Mouse (Mus musculus) liver, embryonic 15.5 days (tissue): ENCODE measurements around the gene Vash2. TPM values are rescaled to one million over a fixed set of nuclear protein-coding genes. Genes with fewer than 3 reads are reported as not detected.
"Not testable (repeated sequence)": the region's sequence is repeated elsewhere in the genome, so short reads cannot be mapped to it uniquely, and the experiment has no call there.

Experiments used
- ATAC-seq: fragments of 200-750 bp; cut with Nextera tagmentation; 2 replicates; pipeline ENCODE4 v1.8.0; 2017; ENCODE audit warnings: moderate number of reproducible peaks, mild to moderate bottlenecking, moderate library complexity; ENCODE audit not compliant: insufficient read depth
- H3K27ac ChIP-seq: fragments of 300-500 bp; sonication (generic); replicated peaks from 2 replicates; pipeline ENCODE4 v1.5.1; 2015; ENCODE audit warnings: mild to moderate bottlenecking, inconsistent platforms
- H3K27me3 ChIP-seq: fragments of 300-500 bp; sonication (generic); 2 replicates; pipeline ENCODE4 v1.6.1; 2015; ENCODE audit warnings: mild to moderate bottlenecking, inconsistent platforms
- H3K36me3 ChIP-seq: fragments of 300-500 bp; sonication (generic); replicated peaks from 2 replicates; pipeline ENCODE4 v1.6.1; 2015; ENCODE audit warnings: moderate library complexity, mild to moderate bottlenecking, inconsistent platforms
- H3K4me1 ChIP-seq: fragments of 300-500 bp; sonication (generic); replicated peaks from 2 replicates; pipeline ENCODE4 v1.6.1; 2015; ENCODE audit warnings: inconsistent platforms
- H3K4me2 ChIP-seq: fragments of 300-500 bp; sonication (generic); 2 replicates; pipeline ENCODE4 v1.6.1; 2015; ENCODE audit warnings: moderate library complexity, mild to moderate bottlenecking, inconsistent platforms
- H3K4me3 ChIP-seq: fragments of 300-500 bp; sonication (generic); replicated peaks from 2 replicates; pipeline ENCODE4 v1.5.1; 2015; ENCODE audit warnings: mild to moderate bottlenecking, inconsistent platforms
- H3K9ac ChIP-seq: fragments of 300-500 bp; sonication (generic); 2 replicates; pipeline ENCODE4 v1.6.1; 2015; ENCODE audit warnings: moderate library complexity, mild to moderate bottlenecking, inconsistent platforms
- H3K9me3 ChIP-seq: fragments of 300-500 bp; sonication (generic); replicated peaks from 2 replicates; pipeline ENCODE4 v1.6.1; 2016; ENCODE audit warnings: inconsistent platforms
- WGBS: fragments of 180-500 bp; shearing (Covaris S2); methylation state at CpG from one replicate; pipeline ENCODE4 v1.1.7; 2015; ENCODE audit warnings: mixed read lengths; ENCODE audit not compliant: insufficient replicate concordance; 5-methylcytosine and 5-hydroxymethylcytosine counted together
- polyA plus RNA-seq: library from polyadenylated mRNA; unstranded; fragments of >200 nt; fragmentation: Nextera tagmentation; extraction: Ambion mirVana; gene quantifications from 2 replicates; pipeline ENCODE4 v1.2.1, GENCODE M21; 2015

The Vash2 gene
- polyA plus RNA-seq, 1 experiment from 2014 or later: 1.2 TPM

DNA sequence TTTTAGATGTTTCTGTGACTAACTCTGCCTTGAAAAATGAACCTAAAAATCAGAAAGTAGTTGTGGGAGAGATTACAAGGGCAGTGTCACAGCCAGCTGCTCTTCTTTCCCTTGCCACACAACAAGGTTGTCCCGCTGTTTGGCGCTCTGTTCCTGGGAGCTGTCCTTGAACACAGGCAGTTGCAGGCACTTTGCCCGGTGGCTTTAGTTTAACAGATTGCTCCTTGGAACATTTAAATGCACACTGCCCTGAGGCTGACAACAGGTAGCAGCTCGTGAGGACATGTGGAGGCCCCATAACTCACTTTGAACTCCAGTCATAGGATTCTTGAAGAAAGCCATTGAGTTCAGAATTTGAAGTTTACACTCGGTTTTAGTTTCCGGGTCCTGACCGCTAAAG, 30.7 kb downstream of the Vash2 start:
- peaks cover 20% of the 10 kb centered on the region for H3K36me3 ChIP-seq
- no peak overlapping the region for H3K27ac ChIP-seq
- H3K4me3 ChIP-seq: no peak overlapping the region
- H3K4me2 ChIP-seq: no peak overlapping the region
- no peaks in the 10 kb centered on the region for H3K27me3 ChIP-seq
- H3K9me3 ChIP-seq: no peaks in the 10 kb centered on the region
- H3K4me1 ChIP-seq: no peaks in the 10 kb centered on the region
- no peak overlapping the region for H3K9ac ChIP-seq
- 78% methylated on average over 7 of the region's 7 CpGs for WGBS
- no peak for ATAC-seq

DNA sequence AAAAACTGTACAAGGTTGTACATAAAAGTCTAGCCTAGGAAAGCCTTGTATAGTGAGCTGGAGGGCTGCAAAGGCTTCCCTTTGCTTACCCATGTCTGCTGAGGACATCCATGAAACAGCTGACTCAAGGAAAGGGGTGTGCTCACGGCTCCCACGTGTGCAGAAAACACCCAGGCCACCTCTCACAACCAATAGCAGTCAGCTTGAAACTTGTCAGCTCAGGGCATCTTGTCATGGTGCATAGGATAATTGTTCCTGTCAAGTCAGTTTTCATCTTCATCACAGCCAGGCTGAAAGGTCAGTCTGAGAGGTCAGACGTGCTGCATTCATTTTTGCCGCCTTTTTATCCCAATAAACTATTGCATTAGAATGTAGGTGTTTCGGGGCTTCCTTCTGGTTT, 31.1 kb downstream of the Vash2 start:
- no peak overlapping the region for H3K4me3 ChIP-seq
- no peaks in the 10 kb centered on the region for H3K27me3 ChIP-seq
- peaks cover 25% of the 10 kb centered on the region for H3K36me3 ChIP-seq
- no peak overlapping the region for H3K9ac ChIP-seq
- 78% methylated on average over 5 of the region's 5 CpGs for WGBS
- no peak for ATAC-seq
- H3K9me3 ChIP-seq: no peaks in the 10 kb centered on the region
- no peak overlapping the region for H3K4me2 ChIP-seq
- no peak overlapping the region for H3K27ac ChIP-seq
- H3K4me1 ChIP-seq: no peaks in the 10 kb centered on the region

DNA sequence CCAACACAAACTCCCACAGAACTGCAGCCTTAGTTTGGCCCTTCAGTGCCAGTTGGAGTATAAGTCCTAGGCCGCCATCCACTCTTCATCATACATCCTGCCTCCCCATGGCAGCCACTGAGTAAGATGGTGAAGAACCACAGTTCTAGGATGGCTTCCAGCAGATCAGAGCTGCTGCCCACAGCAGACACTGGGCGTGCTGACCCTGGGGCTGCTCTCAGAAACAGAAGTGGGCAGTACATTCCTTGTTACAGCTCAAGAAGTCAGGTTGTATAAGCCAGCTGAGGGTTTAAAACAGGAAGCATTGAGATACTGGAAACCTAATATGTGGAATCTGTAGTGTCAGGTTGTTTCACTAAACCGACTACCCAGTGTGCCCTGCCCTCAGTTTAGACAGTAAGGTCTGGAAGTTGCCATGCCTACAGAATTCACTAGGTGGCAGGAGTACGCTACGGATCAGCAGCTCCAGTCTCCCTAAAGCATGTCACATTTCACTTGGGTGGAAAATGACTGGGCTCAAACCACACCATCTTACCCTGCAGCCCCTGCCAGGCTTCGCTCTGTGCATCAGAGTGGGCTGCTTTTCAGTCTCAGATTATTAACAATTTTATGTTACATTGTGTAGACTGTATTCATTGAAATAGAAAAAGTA, 34.9 kb downstream of the Vash2 start:
- H3K4me2 ChIP-seq: no peak overlapping the region
- H3K27ac ChIP-seq: no peak overlapping the region
- no peak for ATAC-seq
- WGBS: 47% methylated on average over 6 of the region's 6 CpGs
- no peak overlapping the region for H3K4me3 ChIP-seq
- H3K9me3 ChIP-seq: no peaks in the 10 kb centered on the region
- H3K27me3 ChIP-seq: no peaks in the 10 kb centered on the region
- no peaks in the 10 kb centered on the region for H3K4me1 ChIP-seq
- peaks cover 62% of the 10 kb centered on the region for H3K36me3 ChIP-seq
- no peak overlapping the region for H3K9ac ChIP-seq

DNA sequence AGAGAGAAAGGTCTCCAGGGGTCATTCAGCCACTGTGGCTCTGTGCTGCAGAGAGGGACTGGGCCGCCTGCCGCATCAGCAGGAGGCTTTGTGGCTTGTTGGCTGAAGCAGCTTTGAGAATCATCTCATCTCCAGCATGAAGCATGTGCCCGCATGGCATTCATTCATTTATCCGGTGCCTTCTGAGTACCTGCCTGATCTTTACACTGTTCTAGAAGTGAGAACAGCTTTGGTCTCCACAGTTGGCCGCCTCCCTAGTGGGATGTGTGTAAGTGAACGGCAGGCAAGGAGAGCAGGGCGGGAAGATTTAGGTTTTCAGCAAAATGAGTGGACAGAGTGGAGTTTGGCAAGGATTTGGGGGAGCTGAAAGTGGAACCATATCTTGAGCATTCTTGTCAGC, 39.3 kb downstream of the Vash2 start:
- Histone ChIP-seq H3K27me3 (no peaks in the 10 kb centered on the region), H3K4me3 (no peak overlapping the region), H3K9me3 (no peaks in the 10 kb centered on the region), H3K4me2 (no peak overlapping the region), H3K4me1 (no peaks in the 10 kb centered on the region), H3K36me3 (peaks cover 84% of the 10 kb centered on the region), H3K27ac (no peak overlapping the region), H3K9ac (no peak overlapping the region)
- no peak for ATAC-seq
- 79% methylated on average over 7 of the region's 7 CpGs for WGBS

DNA sequence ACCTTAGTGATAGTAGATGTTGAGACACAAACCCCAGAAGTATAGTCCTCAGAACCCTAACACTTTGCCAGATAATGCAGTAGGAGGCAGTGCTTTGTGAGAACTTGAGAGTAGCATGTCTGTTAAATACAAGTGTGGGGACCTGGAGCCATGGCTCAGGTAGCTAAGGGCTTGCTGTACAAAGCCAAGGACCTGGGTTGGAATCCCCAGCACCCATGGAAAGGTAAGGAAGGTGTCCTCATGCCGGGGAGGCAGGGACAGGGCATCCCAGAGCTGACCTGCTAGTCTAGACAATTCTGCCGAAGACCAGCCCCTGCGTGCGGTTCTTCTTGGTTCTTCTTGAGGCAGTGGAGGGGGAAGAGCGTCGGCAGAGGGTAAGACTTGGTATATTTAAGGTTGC, 48.9 kb downstream of the Vash2 start:
- no peaks in the 10 kb centered on the region for H3K9me3 ChIP-seq
- no peak for ATAC-seq
- H3K4me1 ChIP-seq: peaks cover 24% of the 10 kb centered on the region
- no peak overlapping the region for H3K4me3 ChIP-seq
- H3K4me2 ChIP-seq: peak overlapping the region; percentile 7; the same call in 1 of the 2 replicates
- 70% methylated on average over 6 of the region's 6 CpGs for WGBS
- H3K9ac ChIP-seq: 0 out of 2 replicates have a peak overlapping the region, but pooled peaks have one; percentile 18
- no peak overlapping the region for H3K27ac ChIP-seq
- H3K36me3 ChIP-seq: peaks cover 18% of the 10 kb centered on the region
- no peaks in the 10 kb centered on the region for H3K27me3 ChIP-seq

DNA sequence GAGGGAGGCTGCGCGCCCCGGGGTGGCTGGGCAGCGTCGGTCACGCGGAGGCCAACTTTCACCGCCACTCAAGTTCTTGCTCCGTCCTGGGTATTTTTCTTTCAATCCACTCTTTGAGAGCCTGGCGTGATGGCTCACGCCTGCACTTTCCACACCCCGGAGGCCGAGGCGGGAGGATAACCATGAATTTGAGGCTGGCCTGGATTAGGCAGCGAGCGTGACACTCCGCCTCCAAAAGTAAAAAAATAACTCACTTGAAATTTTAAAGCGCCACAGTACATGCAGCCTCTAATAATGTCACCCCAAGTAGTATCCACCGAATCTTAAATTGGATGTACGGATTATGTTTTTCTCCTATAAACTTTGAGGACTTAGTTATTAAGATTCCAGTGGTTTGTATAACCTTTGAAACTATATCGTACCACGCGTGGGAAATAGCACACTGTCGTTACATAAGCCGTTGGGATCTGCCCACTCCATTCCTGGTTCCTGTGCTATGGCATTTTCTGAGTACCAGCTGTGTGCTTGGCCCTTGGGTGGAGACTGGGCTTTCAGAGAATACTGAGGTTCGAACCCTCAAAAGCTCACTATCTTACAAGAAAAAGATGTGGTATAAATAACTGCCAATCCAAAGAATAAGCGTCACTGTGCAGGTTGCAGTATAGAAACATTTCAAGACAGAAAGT, 49.9 kb downstream of the Vash2 start:
- Histone ChIP-seq H3K27ac (peak overlapping the region; percentile 99), H3K9me3 (no peaks in the 10 kb centered on the region), H3K27me3 (no peaks in the 10 kb centered on the region), H3K4me2 (peak overlapping the region; percentile 78), H3K4me3 (peak overlapping the region; percentile 87), H3K36me3 (peaks cover 9% of the 10 kb centered on the region), H3K4me1 (peaks cover 24% of the 10 kb centered on the region), H3K9ac (peak overlapping the region; percentile 79)
- WGBS: 2% methylated on average over 27 of the region's 27 CpGs
- ATAC-seq: peak; percentile 1

DNA sequence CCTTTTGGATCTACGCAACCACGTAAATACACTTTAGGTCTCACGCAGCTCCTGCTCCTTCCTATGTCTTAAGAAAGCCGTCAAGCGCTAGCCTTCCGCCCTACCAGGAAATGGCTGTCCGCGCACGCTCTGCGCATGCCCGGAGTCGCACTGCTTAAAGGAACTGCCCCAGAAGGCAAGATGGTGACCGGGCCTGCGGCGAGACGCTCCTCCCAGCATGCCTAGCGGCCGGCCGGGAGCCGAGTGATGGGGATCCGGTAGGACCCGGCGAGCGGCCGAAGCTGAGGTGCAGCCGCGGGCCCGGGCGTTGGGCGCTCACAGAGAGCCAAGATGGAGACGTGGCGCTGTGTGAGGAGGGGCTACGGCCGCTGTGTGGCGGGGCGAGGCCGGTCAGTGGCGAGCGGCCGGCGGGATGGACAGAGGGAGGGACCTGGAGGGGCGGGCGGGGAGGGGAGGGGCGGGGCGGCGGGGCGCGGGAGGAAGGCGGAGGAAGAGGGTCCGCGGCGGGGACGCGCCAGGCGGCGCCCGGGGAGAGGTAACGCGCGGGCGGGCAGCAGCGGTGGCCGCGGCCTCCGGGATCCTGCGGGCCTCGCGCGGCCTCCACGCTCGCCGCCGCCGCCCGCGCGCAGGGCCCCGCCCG, 50.6 kb downstream of the Vash2 start:
- ATAC-seq: peak; percentile 97
- no peaks in the 10 kb centered on the region for H3K9me3 ChIP-seq
- peak overlapping the region; percentile 78 for H3K4me2 ChIP-seq
- no peaks in the 10 kb centered on the region; the same call in 1 of the 2 replicates for H3K27me3 ChIP-seq
- H3K9ac ChIP-seq: peak overlapping the region; percentile 79
- H3K4me1 ChIP-seq: peaks cover 24% of the 10 kb centered on the region
- peak overlapping the region; percentile 99 for H3K27ac ChIP-seq
- WGBS: under 1% methylated on average over 71 of the region's 79 CpGs
- H3K4me3 ChIP-seq: peak overlapping the region; percentile 87
- H3K36me3 ChIP-seq: 0 out of 2 replicates have a peak, but pooled peaks cover 5% of the 10 kb centered on the region

DNA sequence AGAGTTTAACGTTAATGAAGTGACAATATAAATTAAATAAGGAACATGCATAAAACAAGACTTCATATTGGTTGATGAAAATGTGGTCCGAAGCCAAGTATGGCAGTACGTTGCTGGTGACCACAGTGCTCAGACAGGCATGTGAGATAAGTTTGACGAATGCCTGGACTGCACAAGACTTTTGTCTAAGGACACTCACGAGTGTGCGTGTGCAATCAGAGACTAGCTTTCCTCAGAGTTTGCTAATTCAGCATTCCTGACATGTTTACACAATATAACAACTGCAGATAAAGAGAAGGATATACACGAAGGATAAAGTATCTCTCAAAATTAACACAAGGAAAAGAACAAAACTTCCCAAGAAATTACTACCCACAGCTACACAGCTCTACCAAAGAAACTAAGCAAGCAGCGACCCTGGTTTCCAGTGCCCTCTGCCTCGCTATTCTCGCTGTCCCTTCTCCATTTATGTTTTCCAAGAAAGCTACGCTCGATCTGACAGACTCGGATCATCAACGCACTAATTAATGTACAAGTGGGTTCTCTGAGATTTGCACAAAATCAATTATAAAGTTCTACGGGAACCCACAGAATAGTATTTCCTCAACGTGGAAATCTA, 51.2 kb downstream of the Vash2 start:
- Histone ChIP-seq H3K27ac (peak overlapping the region; percentile 99), H3K4me1 (peaks cover 24% of the 10 kb centered on the region), H3K4me2 (peak overlapping the region; percentile 78), H3K36me3 (0 out of 2 replicates have a peak, but pooled peaks cover 2% of the 10 kb centered on the region), H3K27me3 (no peaks in the 10 kb centered on the region; the same call in 1 of the 2 replicates), H3K9ac (peak overlapping the region; percentile 79), H3K4me3 (peak overlapping the region; percentile 87), H3K9me3 (no peaks in the 10 kb centered on the region)
- ATAC-seq: peak; percentile 7
- 7% methylated on average over 16 of the region's 16 CpGs for WGBS

DNA sequence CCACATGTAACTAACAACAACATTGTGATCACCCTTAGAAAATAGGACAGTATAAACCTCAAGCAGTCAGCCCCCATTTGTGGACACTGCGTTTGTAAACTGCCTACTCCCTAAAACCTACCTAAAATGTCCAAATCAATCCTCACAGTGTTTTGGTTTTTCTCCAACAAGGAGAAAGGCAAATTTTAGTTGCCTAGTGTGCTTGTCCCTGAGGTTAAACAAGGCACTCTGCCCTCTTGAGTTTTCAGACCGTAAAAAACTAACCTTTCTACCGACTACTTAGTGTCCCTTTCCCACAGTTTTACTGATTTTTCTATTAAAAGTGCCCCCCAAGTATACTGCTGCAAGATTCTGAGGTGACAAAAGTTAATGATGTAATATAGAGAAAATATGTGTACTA, 51.8 kb downstream of the Vash2 start:
- no peaks in the 10 kb centered on the region; the same call in 1 of the 2 replicates for H3K27me3 ChIP-seq
- no peaks in the 10 kb centered on the region for H3K36me3 ChIP-seq
- H3K27ac ChIP-seq: no peak overlapping the region
- no peak overlapping the region for H3K9ac ChIP-seq
- H3K4me2 ChIP-seq: peak overlapping the region; percentile 78
- no peaks in the 10 kb centered on the region for H3K9me3 ChIP-seq
- WGBS: 73% methylated on average over 3 of the region's 3 CpGs
- peak overlapping the region; percentile 87 for H3K4me3 ChIP-seq
- ATAC-seq: no peak
- H3K4me1 ChIP-seq: peaks cover 24% of the 10 kb centered on the region

DNA sequence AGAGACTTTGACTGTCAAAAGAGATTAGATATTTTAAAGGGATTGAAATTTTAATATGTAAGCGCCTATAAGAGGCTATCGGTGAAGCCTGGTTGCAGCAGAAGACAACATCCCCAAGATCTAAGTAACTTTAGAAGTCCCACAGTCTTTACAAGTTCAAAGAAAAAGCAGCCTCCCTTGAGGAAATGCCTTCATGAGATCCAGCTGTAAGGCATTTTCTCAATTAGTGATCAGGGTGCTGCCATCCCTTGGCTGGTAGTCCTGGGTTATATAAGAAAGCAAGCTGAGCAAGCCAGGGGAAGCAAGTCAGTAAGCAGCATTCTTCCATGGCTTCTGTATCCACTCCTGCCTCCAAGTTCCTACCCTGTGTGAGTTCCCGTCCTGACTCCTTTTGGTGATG, 54.3 kb downstream of the Vash2 start, which contains the start of gene Angel2:
Angel2 (plus strand) TSS at position 301 of the 400 bp plus-strand sequence.
- not testable (repeated sequence) for H3K27me3 ChIP-seq, H3K4me3 ChIP-seq, ATAC-seq, H3K4me2 ChIP-seq, H3K9ac ChIP-seq, H3K9me3 ChIP-seq, H3K27ac ChIP-seq, H3K36me3 ChIP-seq
- WGBS: 61% methylated on average over 3 of the region's 3 CpGs
- H3K4me1 ChIP-seq: peaks cover 17% of the 10 kb centered on the region
